Mouse (Mus musculus) kidney, adult 2 months (tissue): ENCODE measurements around the gene Napepld. TPM values are rescaled to one million over a fixed set of nuclear protein-coding genes. Genes with fewer than 3 reads are reported as not detected.

ENCODE experiments used
- DNase-seq: peaks from one replicate; pipeline ENCODE4 v3.0.0; 2021
- H3K27ac ChIP-seq: fragments of 200-500 bp; 2 replicates; pipeline ENCODE4 v1.5.1; 2012; ENCODE audit warnings: low read depth, low read length, control low read depth, inconsistent platforms; ENCODE audit not compliant: insufficient read depth
- H3K27me3 ChIP-seq: fragments of 200-500 bp; replicated peaks from 2 replicates; pipeline ENCODE4 v1.6.1; 2012; ENCODE audit warnings: mild to moderate bottlenecking, moderate library complexity, low read length, inconsistent platforms; ENCODE audit not compliant: control insufficient read depth, insufficient read depth
- H3K36me3 ChIP-seq: fragments of 200-500 bp; 2 replicates; pipeline ENCODE4 v1.6.1; 2012; ENCODE audit warnings: mild to moderate bottlenecking, moderate library complexity, low read length, inconsistent platforms; ENCODE audit not compliant: control insufficient read depth, insufficient read depth
- H3K4me1 ChIP-seq: fragments of 200-500 bp; 2 replicates; pipeline ENCODE4 v1.6.1; 2011; ENCODE audit warnings: low read length; ENCODE audit not compliant: control insufficient read depth, insufficient read depth
- H3K4me3 ChIP-seq: fragments of 200-500 bp; 2 replicates; pipeline ENCODE4 v1.5.1; 2011; ENCODE audit warnings: mild to moderate bottlenecking, low read depth, low read length, control low read depth; ENCODE audit not compliant: insufficient read depth
- CTCF ChIP-seq: fragments of 200-500 bp; conservative IDR thresholded peaks from 2 replicates; pipeline ENCODE4 v1.5.1; 2011; ENCODE audit warnings: low read depth, mild to moderate bottlenecking, control low read depth, low read length, moderate library complexity, mixed read lengths; ENCODE audit not compliant: insufficient read depth, insufficient read length
- POLR2A ChIP-seq: fragments of 200-500 bp; IDR thresholded peaks from one replicate; pipeline ENCODE4 v1.6.1; 2011; ENCODE audit warnings: low read depth, low read length, control low read depth
- WGBS: fragments of 180-500 bp; shearing (Covaris S2); methylation state at CpG from one replicate; pipeline ENCODE4 v1.1.7; 2018; 5-methylcytosine and 5-hydroxymethylcytosine counted together
- polyA plus RNA-seq: library from polyadenylated mRNA; depleted of rRNA; stranded (reverse); fragments of >200 nt; gene quantifications from 2 replicates; pipeline ENCODE4 v1.2.3, GENCODE M21; 2012

Gene Napepld
- polyA plus RNA-seq, 1 experiment: 5.1 TPM

DNA sequence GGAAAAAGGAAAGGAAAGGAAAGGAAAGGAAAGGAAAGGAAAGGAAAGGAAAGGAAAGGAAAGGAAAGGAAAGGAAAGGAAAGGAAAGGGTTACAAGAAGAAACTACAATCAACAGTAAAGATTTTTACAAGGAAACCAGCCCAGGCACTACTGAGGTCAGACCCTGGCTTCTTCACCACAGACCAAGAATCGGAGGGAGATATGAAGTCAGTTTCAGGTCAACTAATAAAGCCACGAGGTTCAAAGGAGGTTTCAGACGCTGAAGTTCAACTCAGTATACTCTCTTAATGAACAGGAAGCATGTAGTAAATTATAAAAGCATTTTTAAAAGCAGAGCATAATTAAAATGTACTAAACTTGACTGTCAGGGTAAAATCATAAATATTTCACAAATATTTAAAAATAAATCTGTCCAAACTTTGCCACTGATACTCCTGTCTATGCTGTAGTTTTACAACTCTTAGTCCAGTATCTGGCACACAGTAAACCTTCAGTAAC lies 7.8 kb downstream of the Napepld start:
- Histone ChIP-seq H3K27me3 (no peaks in the 10 kb centered on the region), H3K4me1 (no peaks in the 10 kb centered on the region), H3K36me3 (no peaks in the 10 kb centered on the region), H3K27ac (no peak overlapping the region), H3K4me3 (no peak overlapping the region)
- DNase-seq: peak; percentile 48
- TF ChIP-seq CTCF (no peak), POLR2A (no peak)
- 54% methylated on average over 3 of the region's 3 CpGs for WGBS

GRCm38 (mm10) chr5:21692230-21692629 lies 9.0 kb downstream of the Napepld start:
- 90% methylated on average over 5 of the region's 5 CpGs for WGBS
- TF ChIP-seq CTCF: no peak
- TF ChIP-seq POLR2A: no peak
- Histone ChIP-seq H3K36me3 (no peaks in the 10 kb centered on the region), H3K27me3 (no peaks in the 10 kb centered on the region), H3K27ac (no peak overlapping the region; the same call in 1 of the 2 replicates), H3K4me3 (no peak overlapping the region), H3K4me1 (no peaks in the 10 kb centered on the region)
- DNase-seq: no peak

- H3K4me3 ChIP-seq: no peak overlapping the region
- no peak for DNase-seq
- WGBS: 76% methylated on average over 4 of the region's 4 CpGs
- TF ChIP-seq CTCF (no peak), POLR2A (no peak)
- no peaks in the 10 kb centered on the region for H3K4me1 ChIP-seq
- H3K27me3 ChIP-seq: no peaks in the 10 kb centered on the region
- H3K36me3 ChIP-seq: no peaks in the 10 kb centered on the region
- H3K27ac ChIP-seq: no peak overlapping the region
Measured at GRCm38 (mm10) chr5:21687042-21687441, 14.2 kb downstream of the Napepld start.

DNA sequence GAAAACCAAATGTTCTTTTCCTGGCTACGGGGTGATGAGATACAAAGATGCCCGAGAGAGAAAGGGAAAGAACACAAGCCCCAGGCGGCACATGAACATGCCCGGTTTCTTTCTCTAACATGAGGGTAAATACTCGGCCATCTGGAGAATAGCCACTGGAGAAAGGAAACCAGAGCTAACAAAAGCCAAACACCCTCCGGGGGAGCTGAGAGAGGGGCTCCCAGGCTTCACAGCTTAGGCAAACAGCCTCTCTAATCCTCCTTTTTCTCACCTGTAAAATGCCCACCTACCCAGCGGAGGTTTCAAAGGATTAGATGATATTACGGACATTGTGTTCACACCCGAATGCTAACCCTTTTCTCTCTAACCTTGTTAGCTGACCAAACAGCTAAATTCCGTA lies 16.2 kb downstream of the Napepld start:
- H3K27ac ChIP-seq: no peak overlapping the region
- no peak for TF ChIP-seq POLR2A
- no peak for TF ChIP-seq CTCF
- WGBS: 89% methylated on average over 10 of the region's 10 CpGs
- DNase-seq: no peak
- H3K36me3 ChIP-seq: no peaks in the 10 kb centered on the region
- H3K4me3 ChIP-seq: no peak overlapping the region
- H3K4me1 ChIP-seq: no peaks in the 10 kb centered on the region
- no peaks in the 10 kb centered on the region for H3K27me3 ChIP-seq

- 0 out of 2 replicates have a peak overlapping the region, but pooled peaks have one; percentile 8 for H3K27ac ChIP-seq
- no peaks in the 10 kb centered on the region for H3K4me1 ChIP-seq
- H3K4me3 ChIP-seq: no peak overlapping the region
- H3K36me3 ChIP-seq: no peaks in the 10 kb centered on the region
- TF ChIP-seq POLR2A (no peak), CTCF (no peak)
- no peak for DNase-seq
- WGBS: 93% methylated on average over 9 of the region's 9 CpGs
- no peaks in the 10 kb centered on the region for H3K27me3 ChIP-seq
Measured at GRCm38 (mm10) chr5:21683811-21684210, 17.4 kb downstream of the Napepld start.

DNA sequence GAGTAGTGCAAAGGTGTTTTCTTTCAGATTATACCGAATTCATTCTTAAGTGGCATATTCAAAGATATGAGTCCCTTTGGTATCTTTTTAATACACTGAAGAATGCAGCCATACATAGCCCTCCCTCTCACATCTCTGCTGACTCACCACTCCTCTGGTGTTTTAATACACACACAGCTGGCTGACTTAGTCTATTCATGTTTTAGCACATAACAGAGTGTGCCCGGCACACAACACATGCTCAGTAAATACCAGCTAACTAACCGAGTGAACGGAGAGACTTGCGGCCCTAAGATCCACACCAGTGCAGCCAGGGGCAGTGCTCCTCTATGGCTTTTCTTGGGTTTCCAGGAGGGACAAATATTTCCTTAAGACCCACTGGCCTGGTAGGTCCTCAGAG lies 20.3 kb downstream of the Napepld start:
- Histone ChIP-seq H3K4me1 (no peaks in the 10 kb centered on the region), H3K27ac (no peak overlapping the region), H3K27me3 (no peaks in the 10 kb centered on the region), H3K4me3 (no peak overlapping the region), H3K36me3 (no peaks in the 10 kb centered on the region)
- whole genome bisulfite sequencing: 74% methylated on average over 5 of the region's 5 CpGs
- TF ChIP-seq POLR2A (no peak), CTCF (no peak)
- no peak for DNase-seq

- no peaks in the 10 kb centered on the region for H3K36me3 ChIP-seq
- no peak overlapping the region for H3K4me3 ChIP-seq
- DNase-seq: no peak
- TF ChIP-seq CTCF (no peak), POLR2A (no peak)
- 52% methylated on average over 4 of the region's 4 CpGs for WGBS
- no peak overlapping the region for H3K27ac ChIP-seq
- peaks cover 3% of the 10 kb centered on the region; the same call in 1 of the 2 replicates for H3K4me1 ChIP-seq
- no peaks in the 10 kb centered on the region for H3K27me3 ChIP-seq
Measured at GRCm38 (mm10) chr5:21680029-21680428, 21.2 kb downstream of the Napepld start.

- 96% methylated on average over 9 of the region's 9 CpGs for WGBS
- no peak overlapping the region for H3K27ac ChIP-seq
- no peak for DNase-seq
- TF ChIP-seq CTCF: no peak
- no peak for TF ChIP-seq POLR2A
- H3K36me3 ChIP-seq: no peaks in the 10 kb centered on the region
- no peaks in the 10 kb centered on the region for H3K27me3 ChIP-seq
- H3K4me3 ChIP-seq: no peak overlapping the region
- H3K4me1 ChIP-seq: peaks cover 3% of the 10 kb centered on the region; the same call in 1 of the 2 replicates
Measured at GRCm38 (mm10) chr5:21678363-21678762, 22.8 kb downstream of the Napepld start.
